Mouse (Mus musculus) myocyte (in vitro differentiated cells): ENCODE data around the gene Olfr1097. TPM values are rescaled to one million over a fixed set of nuclear protein-coding genes. Genes with fewer than 3 reads are reported as not detected.

ENCODE experiments used
- H3K27me3 ChIP-seq: one replicate; pipeline ENCODE4 v1.6.1; 2011; ENCODE audit not compliant: control insufficient read depth, insufficient read depth, insufficient read length
- H3K36me3 ChIP-seq: one replicate; pipeline ENCODE4 v1.6.1; 2011; ENCODE audit not compliant: control insufficient read depth, insufficient read depth
- H3K4me2 ChIP-seq: one replicate; pipeline ENCODE4 v1.6.1; 2011; ENCODE audit warnings: low read depth, control low read depth
- H3K4me3 ChIP-seq: one replicate; pipeline ENCODE4 v1.5.1; 2011; ENCODE audit warnings: mild to moderate bottlenecking, control low read depth, moderate library complexity
- H3K79me2 ChIP-seq: one replicate; pipeline ENCODE4 v1.6.1; 2011; ENCODE audit not compliant: control insufficient read depth, insufficient read depth
- H3ac ChIP-seq: one replicate; pipeline ENCODE4 v1.6.1; 2011; ENCODE audit not compliant: control insufficient read depth, insufficient read length
- CEBPB ChIP-seq: IDR thresholded peaks from 2 replicates; pipeline ENCODE4 v1.6.1; 2011; ENCODE audit warnings: mild to moderate bottlenecking, moderate library complexity; ENCODE audit not compliant: poor library complexity, insufficient read depth, severe bottlenecking
- E2F4 ChIP-seq: IDR thresholded peaks from one replicate; pipeline ENCODE4 v1.6.1; 2011; ENCODE audit warnings: mild to moderate bottlenecking, control low read depth, moderate library complexity; ENCODE audit not compliant: insufficient read depth
- MAX ChIP-seq: IDR thresholded peaks from one replicate; pipeline ENCODE4 v1.6.1; 2011; ENCODE audit warnings: low read depth, mild to moderate bottlenecking, control low read depth
- MYOD1 ChIP-seq, 3 experiments: IDR thresholded peaks; one replicate each; pipeline ENCODE4 v1.6.1; 2011; ENCODE audit warnings: control low read depth in 2 of 3, low read depth in 2 of 3, mild to moderate bottlenecking in 2 of 3, moderate library complexity in 1 of 3; ENCODE audit not compliant: insufficient read length in 2 of 3, control insufficient read depth in 1 of 3
- MYOG ChIP-seq, 3 experiments: IDR thresholded peaks; one replicate each; pipeline ENCODE4 v1.6.1; 2011; ENCODE audit warnings: control low read depth in 2 of 3, low read depth in 2 of 3, mild to moderate bottlenecking in 2 of 3; ENCODE audit not compliant: insufficient read length in 2 of 3, control insufficient read depth in 1 of 3, insufficient read depth in 1 of 3
- POLR2A ChIP-seq: IDR thresholded peaks from one replicate; pipeline ENCODE4 v1.6.1; 2011; ENCODE audit warnings: low read depth, mild to moderate bottlenecking, control low read depth, moderate library complexity; ENCODE audit not compliant: insufficient read length
- POLR2AphosphoS2 ChIP-seq: IDR thresholded peaks from one replicate; pipeline ENCODE4 v1.6.1; 2011; ENCODE audit warnings: low read depth, control low read depth; ENCODE audit not compliant: insufficient read length
- REST ChIP-seq: IDR thresholded peaks from one replicate; pipeline ENCODE4 v1.6.1; 2011; ENCODE audit warnings: mild to moderate bottlenecking, control low read depth, moderate library complexity; ENCODE audit not compliant: insufficient read depth, insufficient read length
- SRF ChIP-seq: IDR thresholded peaks from one replicate; pipeline ENCODE4 v1.6.1; 2011; ENCODE audit warnings: low read depth; ENCODE audit not compliant: control insufficient read depth, insufficient read length
- TCF12 ChIP-seq: IDR thresholded peaks from one replicate; pipeline ENCODE4 v1.6.1; 2011; ENCODE audit warnings: mild to moderate bottlenecking, control low read depth; ENCODE audit not compliant: poor library complexity, insufficient read depth, severe bottlenecking
- TCF3 ChIP-seq: IDR thresholded peaks from one replicate; pipeline ENCODE4 v1.6.1; 2011; ENCODE audit warnings: low read depth, control low read depth; ENCODE audit not compliant: insufficient read length
- USF1 ChIP-seq: IDR thresholded peaks from one replicate; pipeline ENCODE4 v1.6.1; 2011; ENCODE audit warnings: low read depth, mild to moderate bottlenecking, control low read depth, moderate library complexity
- polyA plus RNA-seq: library from polyadenylated mRNA; unstranded; fragments of >200 nt; fragmentation: generic; extraction: Trizol; gene quantifications from one replicate; pipeline ENCODE4 v1.2.1, GENCODE M21; 2012; ENCODE audit warnings: missing spikeins

Gene Olfr1097
- polyA plus RNA-seq = not detected

GRCm38 (mm10) chr2:86892116-86892515, at the start of gene Olfr1097:
Olfr1097 (minus strand) TSS chr2:86892216.
- Histone ChIP-seq H3K79me2 (no peaks in the 10 kb centered on the region), H3ac (no peak within 1 kb of the TSS), H3K27me3 (no peaks in the 10 kb centered on the region), H3K4me2 (no peak within 1 kb of the TSS), H3K4me3 (no peak within 1 kb of the TSS), H3K36me3 (no peaks in the 10 kb centered on the region)
- TF ChIP-seq SRF (no peak), MAX (no peak), TCF3 (no peak), MYOD1 (IDR thresholded peaks at IDR 0.05; ENCODE audit: control insufficient read depth in 1 of 3, insufficient read length in 2 of 3, low read depth in 2 of 3) (no peak), MYOG (IDR thresholded peaks at IDR 0.05; ENCODE audit: control insufficient read depth in 1 of 3, insufficient read depth in 1 of 3, insufficient read length in 2 of 3, low read depth in 2 of 3) (no peak), TCF12 (no peak), USF1 (no peak), REST (no peak), POLR2AphosphoS2 (no peak), POLR2A (no peak), CEBPB (no peak), E2F4 (no peak)

- Histone ChIP-seq H3K4me3 (no peak overlapping the region), H3K27me3 (no peaks in the 10 kb centered on the region), H3K36me3 (no peaks in the 10 kb centered on the region), H3K4me2 (no peak overlapping the region), H3ac (no peak overlapping the region), H3K79me2 (no peaks in the 10 kb centered on the region)
- no peak for TF ChIP-seq MYOD1 (IDR thresholded peaks at IDR 0.05; ENCODE audit: control insufficient read depth in 1 of 3, insufficient read length in 2 of 3, low read depth in 2 of 3)
- TF ChIP-seq SRF = no peak
- TF ChIP-seq USF1 = no peak
Observed at GRCm38 (mm10) chr2:86926557-86926956, 34.5 kb upstream of the Olfr1097 start.

DNA sequence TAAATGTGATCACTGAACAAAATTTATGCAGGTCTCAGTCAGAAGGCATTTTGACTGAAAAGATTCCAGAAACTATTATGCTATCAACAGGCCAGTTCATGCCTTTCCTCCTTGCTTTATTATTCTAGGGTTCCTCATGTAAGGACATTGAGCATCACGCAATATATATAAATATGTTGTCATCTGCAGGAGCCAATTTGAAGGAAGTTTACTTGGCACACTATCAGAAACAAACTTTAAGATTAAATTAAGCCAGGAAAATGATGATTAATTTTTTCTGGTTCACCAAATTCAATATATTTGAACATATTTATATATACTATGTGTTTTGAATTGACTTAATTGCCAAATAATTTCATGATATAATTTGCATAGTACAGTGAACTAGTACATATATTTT, 32.4 kb upstream of the Olfr1097 start, which contains the start of gene Olfr1098:
TSS of gene Olfr1098 (minus strand) at position 101 of the 400 bp plus-strand sequence.
- TF ChIP-seq TCF12 (no peak), CEBPB (no peak), USF1 (no peak), REST (no peak), MYOD1 (IDR thresholded peaks at IDR 0.05; ENCODE audit: control insufficient read depth in 1 of 3, insufficient read length in 2 of 3, low read depth in 2 of 3) (no peak), SRF (no peak), MYOG (IDR thresholded peaks at IDR 0.05; ENCODE audit: control insufficient read depth in 1 of 3, insufficient read depth in 1 of 3, insufficient read length in 2 of 3, low read depth in 2 of 3) (no peak), E2F4 (no peak), TCF3 (no peak), POLR2AphosphoS2 (no peak), POLR2A (no peak), MAX (no peak)
- no peaks in the 10 kb centered on the region for H3K36me3 ChIP-seq
- no peaks in the 10 kb centered on the region for H3K27me3 ChIP-seq
- H3K4me3 ChIP-seq = no peak within 1 kb of the TSS
- no peaks in the 10 kb centered on the region for H3K79me2 ChIP-seq
- H3ac ChIP-seq = no peak within 1 kb of the TSS
- no peak within 1 kb of the TSS for H3K4me2 ChIP-seq

DNA sequence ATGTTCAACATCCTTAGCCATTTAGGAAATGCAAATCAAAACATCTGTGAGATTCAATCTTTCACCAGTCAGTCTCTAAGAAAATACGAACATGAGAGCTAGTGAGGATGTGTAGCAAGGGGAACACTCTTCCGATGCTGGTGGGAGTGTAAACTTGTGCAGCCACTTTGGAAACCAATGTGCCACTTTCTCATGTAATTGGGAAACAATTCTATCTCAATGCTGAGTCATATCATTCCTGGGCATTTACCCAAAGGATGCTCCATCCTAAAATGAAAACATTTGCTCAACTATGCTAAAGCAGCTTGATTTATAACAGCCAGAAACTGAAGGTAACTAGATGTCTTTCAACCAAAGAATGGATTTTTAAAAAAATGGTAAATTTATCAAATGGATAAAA, 13.6 kb upstream of the Olfr1097 start:
- TF ChIP-seq SRF (no peak), MYOG (IDR thresholded peaks at IDR 0.05; ENCODE audit: control insufficient read depth in 1 of 3, insufficient read depth in 1 of 3, insufficient read length in 2 of 3, low read depth in 2 of 3) (no peak), CEBPB (no peak), USF1 (no peak), POLR2A (no peak), MAX (no peak)
- Histone ChIP-seq H3K79me2 (no peaks in the 10 kb centered on the region), H3K27me3 (no peaks in the 10 kb centered on the region), H3K4me3 (no peak overlapping the region), H3ac (no peak overlapping the region), H3K36me3 (no peaks in the 10 kb centered on the region), H3K4me2 (no peak overlapping the region)

DNA sequence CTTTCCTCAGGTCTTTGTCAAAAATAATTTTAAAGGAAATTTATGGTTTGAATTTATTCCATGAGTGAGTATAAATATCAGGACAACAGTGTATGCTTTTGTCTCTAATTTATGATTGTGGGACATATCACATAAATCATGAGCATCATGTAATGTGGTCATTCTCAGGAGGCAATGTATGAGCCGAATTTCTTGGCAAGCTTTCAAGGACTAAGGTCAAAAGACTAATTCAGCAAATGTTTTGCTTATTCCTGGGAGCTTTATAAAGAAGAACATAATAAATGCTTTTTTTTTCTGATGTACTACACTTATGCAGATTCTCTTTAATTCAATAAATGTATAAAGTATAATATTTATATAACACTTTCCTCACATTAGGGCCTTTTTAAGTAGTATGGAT, 17.3 kb downstream of the Olfr1097 start, which contains the start of gene Gm13723:
TSS of gene Gm13723 (minus strand) at position 101 of the 400 bp plus-strand sequence.
- Histone ChIP-seq H3K4me2 (no peak within 1 kb of the TSS), H3ac (no peak within 1 kb of the TSS), H3K4me3 (no peak within 1 kb of the TSS), H3K79me2 (no peaks in the 10 kb centered on the region), H3K27me3 (no peaks in the 10 kb centered on the region), H3K36me3 (no peaks in the 10 kb centered on the region)
- TF ChIP-seq REST (no peak), E2F4 (no peak), CEBPB (no peak), POLR2AphosphoS2 (no peak), SRF (no peak), TCF12 (no peak), MAX (no peak), USF1 (no peak), MYOD1 (IDR thresholded peaks at IDR 0.05; ENCODE audit: control insufficient read depth in 1 of 3, insufficient read length in 2 of 3, low read depth in 2 of 3) (no peak), POLR2A (no peak), TCF3 (no peak), MYOG (IDR thresholded peaks at IDR 0.05; ENCODE audit: control insufficient read depth in 1 of 3, insufficient read depth in 1 of 3, insufficient read length in 2 of 3, low read depth in 2 of 3) (no peak)
